In the genomic region with DNA sequence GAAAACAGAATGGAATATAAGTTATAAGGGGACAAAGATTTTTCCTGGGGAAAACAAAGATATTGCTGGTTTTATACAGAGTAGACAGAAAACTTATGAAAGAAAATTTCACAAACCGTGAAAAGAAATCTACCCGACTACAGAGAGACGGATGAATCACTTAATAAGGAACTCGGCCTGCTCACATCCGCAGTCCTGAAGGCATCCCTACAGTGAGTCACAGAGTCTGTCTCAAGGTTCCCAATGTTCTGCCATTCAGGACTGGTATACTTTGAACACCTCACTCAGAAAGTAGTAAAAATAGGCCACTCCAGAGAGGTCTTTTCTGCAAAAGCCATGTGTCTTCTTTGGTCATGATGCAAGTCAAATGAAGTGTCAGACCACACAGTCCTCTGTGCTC, we compare ENCODE assay signal across 10 mouse cellular contexts.
"Had no signal": no experiment of that assay in that cellular context is flagged by ENCODE, and none has a peak within 500 bp of the region (broad histone marks: within the 10 kb centered on the region; RNA-seq: fewer than 3 reads in every experiment).

No protein-coding gene starts in this region.

- H3K27me3 ChIP-seq: limb, embryonic 15.5 days; liver, embryonic 12.5 days; lung, embryonic 15.5 days; midbrain, embryonic 12.5 days; neural tube, embryonic 15.5 days had no signal

- H3K9me3 ChIP-seq: limb, embryonic 15.5 days; liver, embryonic 12.5 days; lung, embryonic 15.5 days; midbrain, embryonic 12.5 days; neural tube, embryonic 15.5 days had no signal

- H3K4me1 ChIP-seq: liver, embryonic 12.5 days; midbrain, embryonic 12.5 days had no signal

- H3K9ac ChIP-seq: limb, embryonic 15.5 days; liver, embryonic 12.5 days; lung, embryonic 15.5 days; midbrain, embryonic 12.5 days; neural tube, embryonic 15.5 days had no signal

- H3K27ac ChIP-seq: limb, embryonic 15.5 days; liver, embryonic 12.5 days; lung, embryonic 15.5 days; midbrain, embryonic 12.5 days; neural tube, embryonic 15.5 days had no signal

- DNase-seq: kidney, postnatal 25 days; layer of hippocampus, adult 9-11 months; layer of hippocampus, postnatal 36 days; thymus, adult 18-20 months; thymus, postnatal 25 days had no signal

- H3K4me2 ChIP-seq: limb, embryonic 15.5 days; liver, embryonic 12.5 days; lung, embryonic 15.5 days; midbrain, embryonic 12.5 days; neural tube, embryonic 15.5 days had no signal

- H3K4me3 ChIP-seq: limb, embryonic 15.5 days; liver, embryonic 12.5 days; lung, embryonic 15.5 days; midbrain, embryonic 12.5 days; neural tube, embryonic 15.5 days had no signal

- ATAC-seq: liver, embryonic 12.5 days had no signal

- H3K36me3 ChIP-seq: limb, embryonic 15.5 days; liver, embryonic 12.5 days; lung, embryonic 15.5 days; midbrain, embryonic 12.5 days; neural tube, embryonic 15.5 days had no signal
